Mouse (Mus musculus) spleen, adult 10 weeks (tissue): ENCODE data around the gene Psapl1. TPM values are rescaled to one million over a fixed set of nuclear protein-coding genes. Genes with fewer than 3 reads are reported as not detected.

Experiments
- polyA plus RNA-seq: library from polyadenylated mRNA; stranded (reverse); fragments of 350-450 nt; fragmentation: Illumina TruSeq; extraction: RNeasy Lipid Tissue Mini Kit (QIAGEN cat#74804); gene quantifications from one replicate; pipeline ENCODE4 v1.2.3, GENCODE M21; 2015; ENCODE audit warnings: low replicate concordance; ENCODE audit not compliant: insufficient read depth

The Psapl1 gene
- polyA plus RNA-seq = not detected

DNA sequence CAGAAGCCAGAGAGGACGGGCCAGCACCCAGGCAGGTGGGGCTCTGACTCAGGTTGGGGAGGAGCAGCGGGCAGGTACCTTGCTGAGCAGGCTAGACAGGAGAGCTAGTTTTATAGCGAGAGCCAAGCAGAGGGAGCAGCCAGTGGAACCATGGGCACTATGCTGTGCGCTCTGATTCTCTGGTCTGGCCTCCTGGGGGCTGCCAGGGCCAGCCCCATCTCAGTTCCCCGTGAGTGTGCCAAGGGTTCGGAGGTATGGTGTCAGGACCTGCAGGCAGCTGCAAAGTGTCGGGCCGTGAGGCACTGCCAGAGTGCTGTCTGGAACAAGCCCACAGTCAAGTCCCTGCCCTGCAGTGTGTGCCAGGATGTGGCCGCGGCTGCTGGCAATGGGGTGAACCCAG is at the start of gene Psapl1:
Gene Psapl1 (plus strand): TSS at position 106 of the 400 bp plus-strand sequence.

Other genes with a start within 250 kb of the Psapl1 start
- gene Sorcs2, start 194.1 kb downstream of the Psapl1 start, polyA plus RNA-seq = 2.1 TPM